Mouse (Mus musculus): ENCODE measurements at regions not wholly inside any gene's neighbourhood (a gene's known extent, or its start where the extent isn't known, plus 50 kb on each side); places are given as distances from the start of the nearest gene placed in this dataset.

DNA sequence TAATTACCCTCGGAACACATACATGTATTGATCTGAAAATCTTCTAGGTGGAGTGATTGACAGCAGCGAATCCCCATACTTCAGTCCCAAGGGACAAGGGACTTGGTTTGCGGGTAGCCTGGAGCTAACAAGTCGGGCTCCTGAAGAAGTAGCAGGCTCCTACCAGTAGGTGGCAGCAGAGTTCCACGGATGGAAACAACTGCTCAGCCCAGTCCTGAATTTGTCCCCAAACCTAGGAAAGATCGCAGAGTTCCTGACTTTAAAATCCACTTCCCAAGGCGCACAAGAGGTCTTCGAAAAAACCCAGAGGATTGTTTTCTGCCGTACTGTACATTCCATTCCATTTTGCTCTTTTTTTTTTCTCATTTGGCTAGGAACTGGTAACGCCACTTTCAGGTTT, 169.4 kb downstream of the Arrdc4 start:
- DNase-seq (ENCODE audit: low read depth, low spot score) = peak; percentile 82

DNA sequence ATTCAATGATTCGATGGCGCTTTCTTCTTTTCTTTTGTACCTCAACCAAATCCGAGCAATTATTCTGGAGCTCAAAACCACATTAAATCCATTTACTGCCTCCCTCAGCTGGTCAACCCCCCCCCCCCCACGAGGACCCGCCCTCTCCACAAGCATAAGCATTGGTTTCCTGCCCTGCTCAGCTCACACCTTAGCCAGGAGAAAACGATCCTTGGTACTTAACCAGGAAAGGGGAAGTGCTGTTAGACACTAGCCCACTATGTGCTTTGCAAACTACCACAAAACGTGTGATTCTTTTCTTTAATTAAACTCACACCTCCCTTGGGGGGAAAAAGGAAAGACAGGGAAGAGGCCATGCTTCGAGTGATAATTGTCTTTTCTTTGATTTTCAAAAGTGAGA, 169.8 kb downstream of the Arrdc4 start:
- no peak for DNase-seq (ENCODE audit: low read depth, low spot score)

GRCm38 (mm10) chr7:68571315-68571714, 177.7 kb downstream of the Arrdc4 start:
- no peak for DNase-seq (ENCODE audit: low read depth, low spot score)

GRCm38 (mm10) chr7:68568127-68568510, 180.9 kb downstream of the Arrdc4 start:
- DNase-seq (ENCODE audit: low read depth, low spot score) = no peak

DNA sequence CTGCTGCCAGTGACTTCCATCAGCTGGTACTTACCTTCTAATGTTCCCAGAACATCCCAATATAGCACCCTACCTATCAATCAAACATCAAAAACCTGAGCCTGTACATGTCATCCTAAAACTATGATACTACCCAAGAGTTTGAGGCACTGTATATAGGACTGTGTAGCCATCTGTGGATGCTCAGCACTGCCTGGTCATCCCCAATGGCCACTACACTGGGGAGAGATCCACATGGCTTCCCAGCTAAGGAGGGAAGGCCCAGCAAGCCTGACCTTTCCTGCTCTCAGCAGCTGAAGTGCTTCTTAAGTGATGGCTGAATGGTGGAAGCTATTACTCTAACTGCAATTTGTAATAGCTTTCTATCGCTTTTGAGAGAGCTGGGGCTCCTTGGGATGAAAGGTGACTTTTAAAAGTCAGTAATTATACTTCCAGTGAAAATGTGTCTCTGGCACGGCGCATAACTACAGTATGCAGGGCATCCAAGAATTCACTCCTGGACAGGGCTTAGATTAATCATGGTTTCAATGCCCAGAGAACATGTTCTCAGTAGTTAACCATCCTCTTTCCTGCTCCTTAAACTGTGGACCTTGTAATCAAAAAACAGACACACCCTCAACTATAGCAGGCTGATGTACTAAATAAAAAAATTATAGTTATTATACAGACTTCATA, 181.5 kb downstream of the Arrdc4 start:
- no peak for DNase-seq (ENCODE audit: low read depth, low spot score)

DNA sequence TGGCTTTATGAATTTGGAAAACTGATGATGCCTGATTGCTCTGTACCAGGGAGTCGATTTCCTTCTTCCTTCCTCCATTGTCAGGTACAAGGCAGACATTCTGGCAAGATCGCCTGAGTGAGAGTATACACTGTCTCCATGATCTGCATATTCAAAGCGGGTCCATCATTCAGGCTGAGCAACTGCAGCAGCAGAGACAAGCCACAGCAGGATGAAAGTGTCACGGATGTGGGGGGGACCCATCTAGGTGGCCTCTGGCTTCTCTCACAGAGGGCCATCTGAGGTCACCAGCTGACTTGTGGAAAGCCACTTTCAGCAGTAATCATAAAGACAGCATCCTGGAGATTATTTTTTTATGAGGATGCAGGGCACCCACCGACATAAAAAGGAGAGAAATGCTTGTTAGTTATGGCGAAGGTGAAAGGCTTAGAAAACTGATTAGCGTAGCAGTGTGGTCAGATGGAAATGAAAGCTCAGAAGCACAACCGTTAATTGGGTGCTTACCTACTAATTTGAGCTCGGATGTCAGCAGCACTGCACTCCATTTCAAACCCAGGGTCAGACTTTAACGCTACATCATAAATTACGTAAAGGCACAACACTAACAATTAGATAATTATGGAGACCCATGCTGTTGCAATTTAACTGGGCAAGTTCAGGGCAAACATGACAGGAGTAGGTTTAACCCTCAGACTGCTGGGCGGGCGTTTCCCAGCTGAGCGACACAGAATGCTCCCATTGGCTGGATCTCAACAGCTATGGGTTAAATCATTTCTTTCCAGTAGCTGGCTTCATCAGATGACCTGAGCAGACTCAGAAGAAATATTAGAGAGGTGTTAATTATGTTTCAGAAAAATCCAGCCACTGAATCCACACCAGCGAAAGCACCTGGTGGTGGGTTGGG, 189.3 kb downstream of the Arrdc4 start:
- DNase-seq (ENCODE audit: low read depth, low spot score) = no peak

- DNase-seq (ENCODE audit: low read depth, low spot score) = no peak
These were observed 198.7 kb downstream of the Arrdc4 start for GRCm38 (mm10) chr7:68550330-68550729.

DNA sequence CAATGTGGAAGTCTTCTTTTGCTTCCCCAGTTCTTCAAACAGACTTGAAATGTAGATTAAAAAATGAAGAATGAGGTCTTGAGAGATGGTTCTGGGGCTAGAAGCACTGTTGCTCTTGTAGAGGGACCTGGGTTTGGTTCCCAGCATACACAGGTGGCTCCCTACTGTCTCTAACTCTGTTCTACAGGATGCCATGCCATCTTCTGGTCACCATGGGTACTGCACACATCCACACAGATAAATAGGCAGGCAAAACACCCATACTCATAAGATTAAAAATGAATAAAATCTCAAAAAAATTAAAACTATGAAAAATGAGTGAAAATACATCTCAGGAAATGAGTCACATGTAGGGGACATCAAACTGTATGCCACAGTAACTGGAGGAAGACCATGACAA, 200.9 kb downstream of the Arrdc4 start:
- no peak for DNase-seq (ENCODE audit: low read depth, low spot score)

GRCm38 (mm10) chr7:68544136-68544535, 204.9 kb downstream of the Arrdc4 start:
- DNase-seq (ENCODE audit: low read depth, low spot score) = no peak

GRCm38 (mm10) chr7:68509096-68509495, 235.5 kb downstream of the Fam169b start:
- DNase-seq (ENCODE audit: low read depth, low spot score) = no peak

DNA sequence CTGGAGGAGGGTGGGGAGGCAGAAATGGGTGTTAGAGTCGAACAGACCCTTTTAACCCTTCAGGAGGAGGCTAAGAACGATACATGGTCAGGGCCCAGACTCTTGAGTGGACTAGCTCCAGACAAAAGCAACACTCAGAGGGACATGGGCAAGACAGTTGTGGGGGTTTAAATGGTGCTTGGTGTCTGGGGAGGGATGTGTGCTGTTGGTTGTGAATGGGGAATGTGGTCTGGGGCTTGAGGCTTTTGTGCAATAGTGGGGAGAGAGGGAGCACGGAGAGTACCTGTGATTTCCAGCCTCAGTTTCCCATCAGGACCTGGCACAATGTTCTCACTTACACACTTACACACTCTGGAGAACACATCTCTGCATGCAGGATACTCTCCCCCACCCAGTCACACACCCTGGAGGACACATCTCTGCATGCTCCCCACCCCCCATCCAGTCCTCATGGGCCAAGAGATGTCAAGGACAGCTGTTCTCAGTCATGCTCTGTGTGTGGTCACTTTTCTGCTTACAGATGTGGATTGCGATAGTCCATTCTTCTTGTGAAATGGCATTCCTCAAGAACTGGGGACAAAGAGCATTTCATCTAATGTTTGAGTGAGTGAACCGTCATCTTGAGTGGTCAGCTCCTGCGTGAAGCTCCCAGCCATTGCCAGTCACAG, 217.6 kb downstream of the Fam169b start:
- DNase-seq (ENCODE audit: low read depth, low spot score) = no peak

GRCm38 (mm10) chr7:68486676-68487075, 213.0 kb downstream of the Fam169b start:
- DNase-seq (ENCODE audit: low read depth, low spot score) = no peak

DNA sequence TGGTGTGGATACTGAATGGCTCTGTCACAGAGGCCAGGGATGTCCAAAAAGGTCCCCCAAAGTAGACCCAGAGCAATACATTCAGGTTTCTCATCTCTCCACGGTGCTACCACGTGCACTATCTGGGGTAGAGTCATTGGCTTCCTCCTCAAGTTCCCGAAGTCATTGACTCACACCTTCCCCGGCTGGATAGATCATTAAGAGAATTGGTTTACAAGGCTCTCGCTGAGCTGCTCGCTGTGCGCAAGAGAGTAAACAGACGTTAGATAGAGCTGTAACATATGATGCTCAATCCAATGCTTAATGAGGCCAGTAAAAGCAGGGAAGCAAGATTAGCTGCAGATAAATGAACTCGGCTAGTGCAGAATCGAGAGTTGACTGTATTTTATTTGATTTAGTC, 208.9 kb downstream of the Fam169b start:
- no peak for DNase-seq (ENCODE audit: low read depth, low spot score)

DNA sequence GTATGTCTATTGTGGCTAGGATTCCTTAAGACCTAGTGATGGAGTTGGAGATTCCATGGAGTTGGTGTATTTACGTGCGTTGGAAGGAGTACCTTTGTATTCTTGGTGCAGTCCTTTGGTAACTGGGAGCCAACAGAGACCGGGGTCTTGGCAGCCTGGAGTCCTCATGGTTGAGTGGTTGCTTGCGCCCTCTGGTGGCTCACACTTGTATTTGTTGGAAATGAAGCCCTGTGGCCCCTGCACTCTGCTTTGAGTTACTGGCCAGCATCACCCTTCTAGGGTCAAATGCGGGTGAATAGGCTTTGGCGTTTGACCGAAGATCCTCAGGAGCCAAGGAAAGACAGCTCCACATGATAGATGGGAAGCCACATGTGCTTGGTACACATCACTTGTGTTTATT, 207.1 kb downstream of the Fam169b start:
- peak; percentile 36 for DNase-seq (ENCODE audit: low read depth, low spot score)

DNA sequence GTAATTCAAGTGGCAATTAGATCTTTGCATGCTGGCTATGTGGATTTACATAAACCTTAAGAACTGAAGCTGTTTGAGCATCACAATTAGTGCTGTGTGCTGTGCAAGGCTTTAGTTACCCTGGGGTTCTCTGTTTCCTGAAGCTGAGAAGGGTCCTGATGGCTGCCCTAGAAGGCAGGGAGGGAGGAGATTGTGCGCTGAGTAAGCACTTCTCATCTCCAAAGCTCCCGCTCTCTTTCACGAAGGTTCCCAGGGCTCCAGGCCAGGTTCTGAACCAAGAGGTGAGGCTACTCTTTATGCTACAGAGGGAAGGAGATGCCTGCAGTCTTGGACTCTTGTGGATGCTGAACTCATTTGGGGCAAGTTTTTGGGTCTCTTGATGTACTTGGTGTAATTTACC, 206.7 kb downstream of the Fam169b start:
- DNase-seq (ENCODE audit: low read depth, low spot score) = no peak

GRCm38 (mm10) chr7:68478044-68478443, 204.4 kb downstream of the Fam169b start:
- DNase-seq (ENCODE audit: low read depth, low spot score) = no peak

- DNase-seq (ENCODE audit: low read depth, low spot score) = no peak
These were observed 199.2 kb downstream of the Fam169b start for GRCm38 (mm10) chr7:68472800-68473199.

DNA sequence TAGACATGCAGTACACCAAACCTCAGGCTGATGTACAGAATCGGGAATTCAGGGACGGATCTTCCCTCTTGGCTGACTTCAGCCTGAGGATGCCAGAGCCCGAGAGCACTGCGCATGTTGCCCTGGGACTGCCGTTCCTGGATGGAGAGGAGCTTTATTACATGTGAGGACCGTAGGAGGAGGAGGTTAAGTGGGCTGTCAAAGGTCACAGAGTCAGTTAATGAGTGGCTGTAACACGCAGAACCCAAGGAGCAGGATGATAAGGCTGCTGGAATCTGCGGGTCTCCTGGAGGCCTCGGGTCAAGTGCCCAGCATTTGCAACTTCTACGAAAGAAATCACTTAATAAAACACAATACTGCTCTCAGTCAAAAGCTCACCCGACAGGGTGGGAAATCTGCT, 197.3 kb downstream of the Fam169b start:
- no peak for DNase-seq (ENCODE audit: low read depth, low spot score)

GRCm38 (mm10) chr7:68468574-68468973, 194.9 kb downstream of the Fam169b start:
- DNase-seq (ENCODE audit: low read depth, low spot score) = no peak

DNA sequence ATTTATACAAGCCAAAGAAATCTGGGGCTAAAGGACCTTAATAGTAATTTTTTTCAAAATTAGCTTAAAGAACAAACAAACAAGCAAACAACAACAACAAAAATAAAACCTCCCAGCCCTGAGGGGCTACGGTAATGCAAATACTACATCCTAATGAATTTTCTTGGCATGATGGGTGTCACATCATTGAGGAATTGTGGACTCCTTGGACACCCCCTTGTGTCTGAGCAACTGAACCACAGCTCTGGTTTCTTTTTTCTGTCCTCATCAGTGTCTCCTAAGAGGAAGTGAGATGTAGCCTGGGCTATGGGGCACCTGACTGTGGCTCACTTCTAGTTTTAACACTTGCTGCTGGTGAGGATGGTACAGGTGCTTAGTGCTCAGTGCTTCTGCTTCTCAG, 184.2 kb downstream of the Fam169b start:
- DNase-seq (ENCODE audit: low read depth, low spot score) = no peak

DNA sequence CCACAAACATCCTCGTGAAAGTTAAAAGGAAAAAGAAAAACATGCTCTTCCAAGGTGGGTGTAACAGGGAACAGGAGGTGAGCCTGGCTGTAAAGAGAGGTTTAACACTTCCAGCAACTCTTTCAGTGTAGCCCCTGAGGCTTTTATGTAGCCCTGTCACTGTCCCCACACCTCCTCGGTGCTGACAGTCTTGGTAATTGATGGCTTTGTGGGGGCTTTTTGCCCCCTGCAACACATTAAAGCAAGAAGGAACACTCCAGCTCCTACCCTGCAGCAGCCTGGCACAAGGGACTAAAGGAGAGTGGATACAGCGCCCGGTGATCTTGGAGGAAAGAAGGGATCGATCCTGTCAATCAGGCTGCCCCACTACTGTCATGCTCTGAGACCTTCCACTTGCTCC, 181.8 kb downstream of the Fam169b start:
- no peak for DNase-seq (ENCODE audit: low read depth, low spot score)

DNA sequence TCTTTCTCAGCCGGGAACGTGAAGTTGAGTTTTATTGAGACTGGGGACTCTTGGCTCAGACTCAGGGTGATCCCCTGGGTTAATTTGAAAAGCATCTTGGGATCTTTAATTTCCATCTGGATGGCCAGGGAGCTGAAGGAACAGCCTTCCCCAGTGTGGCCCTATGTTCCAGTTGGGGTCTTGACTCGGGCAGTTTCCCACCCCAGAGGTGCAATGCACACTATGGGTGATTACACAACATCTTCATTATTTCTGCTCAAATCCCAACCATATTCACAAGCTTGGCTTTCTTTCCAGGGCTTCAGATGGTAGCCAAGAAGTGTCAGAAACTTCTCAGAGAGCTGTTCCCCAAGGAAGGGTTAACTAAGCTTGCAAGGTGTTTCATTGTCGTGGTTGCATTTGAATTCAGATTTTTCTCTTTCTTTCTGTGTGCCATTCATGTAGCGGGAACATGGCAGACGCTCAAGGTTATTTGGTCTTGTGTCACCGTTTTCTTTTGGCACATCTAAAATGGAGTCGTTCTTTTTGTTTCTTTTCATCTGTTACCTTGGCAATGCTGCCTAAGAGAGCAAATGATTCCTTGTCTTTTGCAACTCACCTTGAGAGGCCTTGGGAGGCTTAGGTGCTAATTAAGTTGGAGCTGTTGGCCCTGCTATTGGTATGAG, 179.5 kb downstream of the Fam169b start:
- DNase-seq (ENCODE audit: low read depth, low spot score) = no peak

Measured in embryo, embryonic 11.5 days (tissue).